Mouse (Mus musculus) splenic B cell, adult 2 months (primary cell): Measurements from ENCODE around the gene Cwc25.

Experiments
- DNase-seq: peaks from one replicate; pipeline ENCODE4 v3.0.0-alpha.2; 2011; ENCODE audit warnings: low read depth, low spot score
- H3K27me3 ChIP-seq: 2 replicates; pipeline ENCODE4 v1.6.1; 2012; ENCODE audit warnings: mild to moderate bottlenecking, low read length, moderate library complexity, mixed read lengths; ENCODE audit not compliant: control insufficient read depth, poor library complexity, insufficient read depth, severe bottlenecking
- H3K36me3 ChIP-seq: 2 replicates; pipeline ENCODE4 v1.6.1; 2012; ENCODE audit warnings: mild to moderate bottlenecking, low read length, moderate library complexity, mixed read lengths; ENCODE audit not compliant: control insufficient read depth, poor library complexity, insufficient read depth, severe bottlenecking

Cwc25 gene

DNA sequence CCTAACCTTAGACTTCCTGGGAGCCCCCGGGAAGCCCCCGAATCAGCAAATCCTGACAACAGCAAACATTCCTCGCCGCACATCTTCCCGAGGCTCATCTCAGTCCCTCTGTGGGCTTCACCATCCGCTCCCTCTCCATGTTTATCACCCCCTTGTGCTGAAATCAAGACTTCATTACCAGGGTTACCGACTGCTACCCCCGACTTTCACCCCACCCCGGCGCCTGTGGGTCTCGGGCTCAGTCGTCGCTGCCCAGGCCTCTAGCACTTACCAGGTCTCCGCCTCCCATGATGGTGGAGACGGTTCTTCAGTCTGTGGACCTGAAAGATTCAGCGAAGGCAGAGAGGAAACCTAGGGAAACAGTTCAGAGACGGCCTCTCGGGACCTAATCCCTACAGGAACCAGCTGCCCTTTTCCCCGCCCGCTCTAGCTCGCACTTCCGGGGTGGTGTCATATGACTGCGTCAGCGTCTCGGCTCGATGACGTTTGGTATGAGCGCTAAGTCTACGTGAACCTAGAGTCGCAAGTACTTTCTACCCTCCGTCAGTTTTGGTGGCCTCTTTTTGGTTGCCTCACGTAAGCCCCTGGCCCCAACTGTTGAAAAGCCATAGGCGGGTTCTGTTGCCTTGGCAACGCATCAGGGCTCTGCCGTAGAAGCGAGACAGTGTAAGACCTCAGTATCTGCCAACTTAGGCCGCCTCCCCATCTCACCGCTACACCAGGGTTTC lies at the start of gene Cwc25:
Gene Cwc25 (minus strand): TSS at position 403 of the 728 bp plus-strand sequence.
- peak; percentile 95 for DNase-seq
- peaks cover 2% of the 10 kb centered on the region; the same call in 1 of the 2 replicates for H3K36me3 ChIP-seq

DNA sequence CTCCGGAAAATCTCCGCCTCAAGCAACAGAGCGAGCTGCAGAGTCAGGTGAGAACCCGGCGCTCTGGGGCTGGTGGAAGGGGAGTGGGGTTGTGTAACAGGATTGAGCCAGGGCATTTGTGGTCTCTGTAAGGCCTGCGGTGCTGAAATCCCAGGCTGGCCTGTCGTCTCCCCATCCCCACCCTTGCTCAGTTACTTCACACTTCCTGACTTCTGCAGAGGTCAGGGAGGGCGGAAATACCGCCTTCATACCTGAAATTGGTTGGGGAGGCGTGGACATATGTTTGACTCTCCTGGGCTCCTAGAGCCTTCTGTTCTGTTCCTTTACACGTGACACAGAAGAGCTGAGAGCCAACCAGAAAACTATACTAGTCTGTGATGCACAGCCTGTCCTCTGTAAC lies 49.4 kb upstream of the Cwc25 start:
- peaks cover 25% of the 10 kb centered on the region for H3K36me3 ChIP-seq
- H3K27me3 ChIP-seq: no peaks in the 10 kb centered on the region
- DNase-seq: no peak

More for the DNA sequence above, at the start of gene Cwc25:
- no peaks in the 10 kb centered on the region for H3K27me3 ChIP-seq

DNA sequence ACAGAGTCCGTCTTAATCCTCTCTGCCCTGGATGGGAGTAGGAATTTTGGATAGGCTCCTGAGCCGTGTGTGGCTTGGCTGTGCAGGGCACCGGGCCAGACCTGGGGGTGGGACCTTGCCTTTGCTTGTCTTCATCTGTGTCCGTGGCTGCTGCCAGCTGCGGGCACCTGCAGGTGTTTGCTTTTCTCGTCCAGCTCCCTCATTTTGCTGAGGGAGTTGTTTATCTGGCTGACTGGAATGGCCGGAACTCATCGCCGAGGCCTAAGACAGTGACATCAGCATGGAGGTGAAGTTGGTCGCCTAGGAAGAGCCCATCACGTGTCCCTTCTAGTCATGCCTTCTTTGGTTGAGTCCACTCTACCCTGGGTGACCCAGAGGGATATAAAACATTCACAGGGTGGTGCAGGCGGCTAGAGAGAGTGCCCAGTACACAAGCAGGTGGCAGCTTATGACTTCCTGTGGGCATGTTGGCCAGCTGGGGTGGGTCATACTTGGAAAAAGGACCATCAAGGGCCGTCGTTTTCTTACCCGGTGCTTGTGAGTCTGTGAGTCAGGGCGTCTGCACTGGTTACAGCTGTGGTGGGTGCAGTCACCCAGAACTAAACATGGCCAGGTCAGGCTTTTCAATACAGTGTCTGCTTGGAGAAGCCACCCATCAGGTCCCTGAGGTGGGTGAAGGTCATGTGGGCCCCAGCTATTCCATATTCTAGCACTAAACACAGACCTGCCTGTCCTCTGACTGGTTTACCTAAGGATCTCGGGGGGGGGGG lies 47.6 kb upstream of the Cwc25 start:
- Histone ChIP-seq H3K36me3 (peaks cover 25% of the 10 kb centered on the region), H3K27me3 (no peaks in the 10 kb centered on the region)
- no peak for DNase-seq

DNA sequence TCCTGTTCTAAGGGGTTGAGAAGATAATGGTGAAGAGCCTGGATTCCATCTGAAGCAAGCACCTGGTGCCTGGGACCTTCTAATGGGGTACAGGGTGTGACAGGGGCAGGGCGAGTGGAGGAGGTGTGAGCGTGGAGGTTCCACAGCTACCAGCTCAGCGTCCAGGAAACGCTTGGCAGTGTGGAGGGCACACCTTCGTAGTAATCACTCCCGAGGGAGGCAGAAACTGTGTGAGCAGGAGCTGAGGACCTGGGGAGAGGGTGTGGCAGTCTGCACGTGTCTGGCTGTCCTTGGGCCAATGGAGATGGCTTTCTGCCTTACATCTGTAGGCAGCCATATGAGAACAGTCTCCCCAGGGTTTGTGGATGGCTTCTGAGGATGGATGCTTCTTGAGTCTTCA lies 46.7 kb upstream of the Cwc25 start:
- DNase-seq: no peak
- no peaks in the 10 kb centered on the region for H3K27me3 ChIP-seq
- H3K36me3 ChIP-seq: peaks cover 28% of the 10 kb centered on the region

DNA sequence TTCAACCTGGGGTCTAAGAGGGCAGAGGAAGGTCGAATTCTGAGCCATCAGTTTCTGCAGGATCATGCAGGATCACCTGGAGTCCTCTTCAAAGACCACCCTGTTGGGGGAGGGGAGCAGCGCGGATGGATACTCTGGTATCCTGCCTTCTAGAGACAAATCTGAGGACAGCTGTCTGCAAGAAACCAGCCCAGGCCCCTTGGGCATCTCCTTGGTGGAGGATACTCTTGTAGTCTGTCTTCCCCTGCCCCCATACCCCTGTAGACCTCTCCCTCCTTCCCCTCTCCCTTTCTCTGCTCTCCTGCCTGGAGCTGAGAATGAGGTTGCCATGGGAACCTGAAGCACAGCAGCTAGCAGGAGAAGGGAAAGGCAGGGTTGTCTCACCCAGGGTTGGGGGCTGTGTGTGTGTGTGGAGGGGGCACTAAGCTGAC lies 46.1 kb upstream of the Cwc25 start:
- DNase-seq: no peak
- no peaks in the 10 kb centered on the region for H3K27me3 ChIP-seq
- peaks cover 27% of the 10 kb centered on the region for H3K36me3 ChIP-seq

DNA sequence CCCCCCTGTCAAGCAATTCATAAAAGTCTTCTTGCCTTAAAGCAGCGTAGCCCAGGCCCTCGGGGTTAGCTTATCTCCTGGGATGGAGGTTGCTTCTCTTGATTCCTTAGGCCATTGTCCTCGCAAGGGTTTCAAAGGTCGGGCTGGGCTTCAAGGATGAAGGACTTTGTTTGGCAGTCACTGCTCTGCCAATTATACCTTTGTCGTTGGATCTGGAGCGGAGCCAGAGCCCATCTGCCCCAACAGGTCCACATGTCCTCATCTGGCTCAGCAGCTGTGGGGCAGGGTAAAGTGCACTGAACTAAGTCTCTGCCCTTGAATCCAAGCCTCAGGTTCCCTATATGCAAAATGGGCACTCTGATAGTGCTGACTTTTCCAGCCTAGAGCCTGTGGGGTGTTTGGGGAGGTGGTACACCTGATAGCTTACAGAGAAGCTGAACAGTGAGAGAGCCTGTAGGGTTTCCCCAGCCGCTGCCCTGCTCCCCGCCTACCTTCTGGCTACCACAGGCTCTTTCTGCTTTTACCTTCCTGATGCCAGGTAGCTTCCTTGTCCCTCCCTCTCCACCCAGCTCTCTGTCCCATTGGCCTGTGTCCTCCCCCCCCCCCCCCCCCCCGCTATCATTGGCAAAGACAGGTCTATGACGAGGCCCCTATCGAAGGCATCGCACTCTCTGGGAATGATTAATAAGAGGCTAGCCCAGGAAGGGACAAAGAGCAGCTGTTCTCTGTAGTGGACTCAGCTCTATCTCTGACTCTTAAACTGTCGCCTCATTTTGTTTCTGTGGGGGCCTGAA lies 45.4 kb upstream of the Cwc25 start:
- no peak for DNase-seq
- peaks cover 27% of the 10 kb centered on the region for H3K36me3 ChIP-seq
- no peaks in the 10 kb centered on the region for H3K27me3 ChIP-seq

DNA sequence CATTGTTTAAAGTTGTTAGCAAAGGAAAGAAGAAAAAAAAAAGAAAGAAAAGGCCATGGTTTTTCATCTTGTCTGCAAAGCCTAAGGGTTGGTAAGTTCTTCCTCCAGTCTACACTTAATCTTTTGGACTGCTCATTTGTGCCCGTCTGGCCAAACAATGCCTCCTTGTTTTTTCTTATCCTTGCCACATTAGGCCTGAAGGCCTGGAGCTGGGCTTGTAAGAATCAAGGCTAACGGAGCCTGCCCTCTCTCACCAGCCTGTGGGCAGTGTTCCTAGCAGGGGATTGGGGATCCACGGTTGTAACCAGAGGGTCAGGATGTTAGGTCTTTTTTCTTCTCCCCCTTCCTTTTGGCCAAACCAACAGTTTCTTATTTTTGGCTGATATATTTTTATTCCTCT lies 44.6 kb upstream of the Cwc25 start:
- DNase-seq: no peak
- H3K36me3 ChIP-seq: peaks cover 22% of the 10 kb centered on the region
- H3K27me3 ChIP-seq: no peaks in the 10 kb centered on the region

DNA sequence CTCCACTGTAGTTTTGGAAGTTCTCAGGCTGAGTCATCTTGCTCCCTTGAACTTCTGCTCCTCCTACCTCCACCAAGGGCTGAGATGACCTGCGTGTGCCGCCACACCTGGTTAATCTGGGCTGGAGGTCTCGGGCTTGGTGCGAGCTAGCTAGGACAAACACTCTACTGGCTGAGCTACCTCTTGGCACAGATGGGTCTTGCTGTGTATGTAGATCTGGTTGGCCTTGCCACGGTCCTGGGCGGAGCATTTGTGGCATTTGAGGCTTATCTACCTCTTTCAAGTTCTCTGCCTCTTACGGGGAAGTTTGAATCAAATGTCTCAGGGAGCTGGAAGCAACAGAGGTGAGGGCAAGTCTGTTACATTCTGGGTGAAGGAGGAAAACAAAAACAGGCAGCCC lies 44.0 kb upstream of the Cwc25 start:
- Histone ChIP-seq H3K36me3 (peaks cover 17% of the 10 kb centered on the region), H3K27me3 (no peaks in the 10 kb centered on the region)
- no peak for DNase-seq

DNA sequence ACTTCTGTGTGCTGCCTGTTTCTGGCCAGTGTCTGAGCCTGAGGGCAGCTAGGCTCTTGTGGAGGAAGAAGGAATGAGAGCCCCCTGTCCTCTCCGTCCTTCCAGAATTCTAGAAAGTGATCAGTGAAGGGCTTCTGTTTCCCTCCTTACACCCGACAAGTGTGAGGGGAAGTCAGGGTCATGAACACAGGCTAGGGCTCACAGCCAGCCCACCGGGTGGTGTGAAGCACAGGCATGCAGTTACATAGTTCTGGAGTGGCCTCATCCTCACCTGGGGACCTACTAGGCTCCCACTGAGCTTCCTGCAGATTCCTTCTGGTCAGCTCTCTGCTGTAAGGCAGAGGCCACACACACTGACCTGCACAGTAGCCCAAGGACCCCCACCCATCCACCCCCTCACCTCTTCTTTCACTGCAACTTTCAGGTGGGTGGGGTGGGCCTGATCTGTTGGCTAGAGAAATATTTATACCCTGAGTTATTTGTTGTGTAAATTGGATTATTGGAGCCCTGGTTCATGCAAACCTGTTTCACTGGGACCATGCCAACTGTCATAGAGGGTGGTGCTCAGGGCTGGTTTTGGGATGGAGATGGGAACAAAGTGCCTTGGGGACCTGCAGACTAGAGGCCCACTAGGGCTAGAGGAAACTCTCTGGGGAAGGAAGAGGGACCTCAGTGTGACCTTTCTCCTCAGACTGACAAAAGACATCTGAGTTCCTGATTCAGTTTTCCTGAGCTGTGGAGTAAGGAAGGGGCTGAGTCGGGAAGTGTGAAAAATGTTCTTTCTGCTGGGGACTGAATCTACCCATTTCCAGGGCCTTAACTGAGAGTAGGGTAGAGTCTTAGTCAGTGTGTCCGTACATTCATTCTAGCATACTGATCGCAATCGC lies 43.1 kb upstream of the Cwc25 start:
- DNase-seq: no peak
- peaks cover 16% of the 10 kb centered on the region for H3K36me3 ChIP-seq

DNA sequence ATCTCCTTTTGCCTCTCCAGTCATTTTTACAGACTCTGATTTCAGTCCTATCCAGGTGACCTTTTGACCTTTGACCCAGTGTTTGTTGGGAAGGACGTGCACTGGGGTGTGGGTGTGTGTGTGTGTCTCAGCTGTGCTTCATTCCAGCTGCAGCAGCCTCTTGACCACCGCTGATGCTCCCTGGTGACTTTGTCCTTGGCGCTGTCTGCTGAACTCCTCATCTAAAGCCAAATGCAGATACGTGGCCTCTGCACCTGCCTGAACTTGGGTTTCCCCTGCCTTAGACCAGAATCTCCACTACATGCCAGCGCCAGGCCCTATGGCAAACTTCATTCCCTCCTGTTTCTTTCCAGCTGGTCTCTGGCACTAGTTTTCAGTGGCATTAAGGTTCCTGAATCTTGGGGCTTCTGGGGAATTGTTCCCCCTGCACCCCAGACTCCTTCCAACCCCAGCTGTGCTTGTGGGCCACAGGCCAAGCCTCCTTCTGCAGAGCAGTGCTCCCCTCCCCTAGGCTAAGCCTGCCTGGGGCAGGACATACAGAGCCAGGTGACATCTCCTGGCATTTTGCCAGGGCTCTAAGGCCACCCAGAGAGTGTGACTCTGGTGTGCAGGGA lies 42.4 kb upstream of the Cwc25 start:
- no peaks in the 10 kb centered on the region for H3K27me3 ChIP-seq
- DNase-seq: no peak
- peaks cover 12% of the 10 kb centered on the region for H3K36me3 ChIP-seq

More for the DNA sequence above, 43.1 kb upstream of the Cwc25 start:
- H3K27me3 ChIP-seq: no peaks in the 10 kb centered on the region

DNA sequence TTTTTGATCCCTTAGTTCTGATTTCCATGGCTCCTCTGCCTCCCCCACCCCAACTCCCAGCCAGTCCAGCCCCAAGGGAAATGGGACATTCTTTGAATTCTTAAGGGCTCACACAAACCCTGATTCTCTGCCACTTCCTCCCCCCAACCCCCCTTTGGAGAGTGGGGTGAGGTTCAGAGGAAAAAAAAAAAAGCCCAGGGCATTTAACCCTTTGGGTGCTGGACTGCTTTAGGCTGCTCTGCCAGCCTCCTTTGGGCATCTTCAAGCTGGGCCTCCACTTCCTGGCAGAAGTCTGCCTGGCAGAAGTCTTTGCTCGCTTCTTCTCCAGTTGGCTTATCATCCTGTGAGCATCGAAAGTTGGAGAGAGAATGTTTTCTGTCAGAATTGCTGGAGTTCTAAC lies 41.7 kb upstream of the Cwc25 start:
- no peak for DNase-seq

DNA sequence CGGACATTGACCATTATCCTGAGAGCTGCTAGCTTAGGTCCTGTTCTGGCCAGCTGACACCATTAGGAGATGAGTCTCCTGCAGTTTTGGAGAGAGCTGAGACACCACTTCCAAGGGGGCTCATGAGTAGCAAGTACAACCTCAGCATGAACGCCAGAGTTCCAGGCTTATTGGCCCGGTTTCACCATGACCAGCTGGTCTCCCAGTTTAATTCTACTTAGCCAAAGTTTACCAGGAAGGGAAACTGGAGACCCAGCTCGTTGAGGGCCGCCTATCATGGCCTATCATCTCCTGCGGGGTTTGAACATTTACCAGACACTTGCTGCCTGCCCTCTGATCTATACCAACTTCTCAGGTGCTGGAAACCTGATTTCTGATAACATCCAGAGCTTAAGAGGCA lies 41.3 kb upstream of the Cwc25 start:
- peaks cover 8% of the 10 kb centered on the region for H3K36me3 ChIP-seq
- no peak for DNase-seq
- no peaks in the 10 kb centered on the region for H3K27me3 ChIP-seq

More for the DNA sequence above, 41.7 kb upstream of the Cwc25 start:
- H3K36me3 ChIP-seq: peaks cover 12% of the 10 kb centered on the region
- no peaks in the 10 kb centered on the region for H3K27me3 ChIP-seq

DNA sequence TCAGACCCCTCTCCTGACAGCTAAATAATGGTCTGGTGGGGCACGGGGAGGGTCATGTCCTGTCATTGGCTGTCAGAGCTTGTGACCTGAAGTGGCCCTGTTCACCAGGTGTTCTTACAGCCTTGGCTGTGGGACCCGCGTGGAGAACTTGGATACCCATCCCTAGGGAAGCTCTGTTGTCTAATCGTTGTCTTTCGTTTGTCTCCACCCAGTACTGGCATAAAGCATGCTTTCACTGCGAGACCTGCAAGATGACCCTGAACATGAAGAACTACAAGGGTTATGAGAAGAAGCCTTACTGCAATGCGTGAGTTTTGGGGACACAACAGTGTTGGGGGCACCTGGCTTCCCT lies 40.2 kb upstream of the Cwc25 start:
- Histone ChIP-seq H3K27me3 (no peaks in the 10 kb centered on the region), H3K36me3 (peaks cover 6% of the 10 kb centered on the region)
- DNase-seq: no peak
